Mouse (Mus musculus) olfactory bulb, adult 2 months (tissue): ENCODE measurements around the gene Rmi1. TPM values are rescaled to one million over a fixed set of nuclear protein-coding genes. Genes with fewer than 3 reads are reported as not detected.
"Not testable (repeated sequence)": the region's sequence is repeated elsewhere in the genome, so short reads cannot be mapped to it uniquely, and the experiment has no call there.

Experiments used
- H3K27ac ChIP-seq: fragments of 200-500 bp; 2 replicates; pipeline ENCODE4 v1.5.1; 2012; ENCODE audit warnings: low read depth, low read length; ENCODE audit not compliant: insufficient read depth
- H3K4me1 ChIP-seq: fragments of 200-500 bp; 2 replicates; pipeline ENCODE4 v1.6.1; 2012; ENCODE audit warnings: low read length; ENCODE audit not compliant: control insufficient read depth, insufficient read depth
- H3K4me3 ChIP-seq: fragments of 200-500 bp; 2 replicates; pipeline ENCODE4 v1.5.1; 2012; ENCODE audit warnings: mild to moderate bottlenecking, low read depth, low read length, moderate library complexity; ENCODE audit not compliant: insufficient read depth
- CTCF ChIP-seq: fragments of 200-500 bp; IDR thresholded peaks from 2 replicates; pipeline ENCODE4 v1.5.1; 2012; ENCODE audit warnings: low read depth, mild to moderate bottlenecking, low read length, moderate library complexity; ENCODE audit not compliant: insufficient read depth
- POLR2A ChIP-seq: fragments of 200-500 bp; IDR thresholded peaks from 2 replicates; pipeline ENCODE4 v1.6.1; 2012; ENCODE audit warnings: mild to moderate bottlenecking, low read depth, low read length, moderate library complexity; ENCODE audit not compliant: insufficient read depth
- WGBS: fragments of 180-500 bp; shearing (Covaris S2); methylation state at CpG from one replicate; pipeline ENCODE4 v1.1.7; 2018; 5-methylcytosine and 5-hydroxymethylcytosine counted together
- polyA plus RNA-seq: library from polyadenylated mRNA; stranded (reverse); fragments of >200 nt; gene quantifications from 2 replicates; pipeline ENCODE4 v1.2.4, GENCODE M21; 2012; ENCODE audit warnings: low replicate concordance; ENCODE audit not compliant: missing spikeins, insufficient read depth, insufficient read length

The Rmi1 gene
- polyA plus RNA-seq, 1 experiment, result not detected

- H3K27ac ChIP-seq, result no peak overlapping the region
- WGBS, result under 1% methylated on average over 11 of the region's 11 CpGs
- TF ChIP-seq CTCF, result no peak
- no peak for TF ChIP-seq POLR2A
- peak overlapping the region; percentile 30; the same call in 1 of the 2 replicates for H3K4me3 ChIP-seq
- peaks cover 5% of the 10 kb centered on the region; the same call in 1 of the 2 replicates for H3K4me1 ChIP-seq
Observed at GRCm38 (mm10) chr13:58400576-58400975, 1.5 kb upstream of the Rmi1 start.

- peaks cover 5% of the 10 kb centered on the region; the same call in 1 of the 2 replicates for H3K4me1 ChIP-seq
- H3K4me3 ChIP-seq, result peak overlapping the region; percentile 97
- H3K27ac ChIP-seq, result peak overlapping the region; percentile 100
- TF ChIP-seq CTCF, result no peak
- no peak for TF ChIP-seq POLR2A
- WGBS, result under 1% methylated on average over 77 of the region's 100 CpGs
Observed at GRCm38 (mm10) chr13:58401135-58402002, 679 bp upstream of the Rmi1 start.

- TF ChIP-seq POLR2A (no peak), CTCF (no peak)
- peak overlapping the region; percentile 88 for H3K27ac ChIP-seq
- peaks cover 3% of the 10 kb centered on the region; the same call in 1 of the 2 replicates for H3K4me1 ChIP-seq
- peak overlapping the region; percentile 97 for H3K4me3 ChIP-seq
- WGBS, result under 1% methylated on average over 36 of the region's 48 CpGs
Observed at GRCm38 (mm10) chr13:58402744-58403110, 679 bp downstream of the Rmi1 start.

GRCm38 (mm10) chr13:58403243-58403642 is 1.2 kb downstream of the Rmi1 start, which contains the start of gene Hnrnpk:
Hnrnpk (minus strand) TSS chr13:58403343.
- not testable (repeated sequence) for H3K4me1 ChIP-seq
- H3K27ac ChIP-seq, result peak within 1 kb of the TSS; percentile 100
- peak within 1 kb of the TSS; percentile 97 for H3K4me3 ChIP-seq
- 6% methylated on average over 17 of the region's 17 CpGs for WGBS

GRCm38 (mm10) chr13:58411073-58411472 is 9.0 kb downstream of the Rmi1 start:
- Histone ChIP-seq H3K4me3 (no peak overlapping the region), H3K27ac (no peak overlapping the region), H3K4me1 (no peaks in the 10 kb centered on the region)
- WGBS, result 95% methylated on average over 4 of the region's 4 CpGs
- no peak for TF ChIP-seq POLR2A
- TF ChIP-seq CTCF, result no peak

- TF ChIP-seq CTCF (no peak), POLR2A (no peak)
- no peaks in the 10 kb centered on the region for H3K4me1 ChIP-seq
- H3K27ac ChIP-seq, result no peak overlapping the region
- no peak overlapping the region for H3K4me3 ChIP-seq
- WGBS, result 75% methylated on average over 6 of the region's 6 CpGs
Observed at GRCm38 (mm10) chr13:58415374-58415773, 13.3 kb downstream of the Rmi1 start.

GRCm38 (mm10) chr13:58415838-58416237 is 13.8 kb downstream of the Rmi1 start:
- 77% methylated on average over 5 of the region's 5 CpGs for WGBS
- Histone ChIP-seq H3K27ac (no peak overlapping the region), H3K4me1 (no peaks in the 10 kb centered on the region), H3K4me3 (no peak overlapping the region)
- TF ChIP-seq POLR2A (no peak), CTCF (no peak)

- TF ChIP-seq CTCF, result no peak
- TF ChIP-seq POLR2A, result no peak
- 80% methylated on average over 4 of the region's 4 CpGs for WGBS
- H3K4me1 ChIP-seq, result no peaks in the 10 kb centered on the region
Observed at GRCm38 (mm10) chr13:58418656-58419055, 16.6 kb downstream of the Rmi1 start.

GRCm38 (mm10) chr13:58419266-58419665 is 17.2 kb downstream of the Rmi1 start:
- WGBS, result 100% methylated on average over 1 of the region's 1 CpGs
- Histone ChIP-seq H3K27ac (no peak overlapping the region), H3K4me3 (no peak overlapping the region), H3K4me1 (no peaks in the 10 kb centered on the region)
- no peak for TF ChIP-seq POLR2A
- no peak for TF ChIP-seq CTCF

More at GRCm38 (mm10) chr13:58418656-58419055, 16.6 kb downstream of the Rmi1 start:
- Histone ChIP-seq H3K4me3 (no peak overlapping the region), H3K27ac (no peak overlapping the region)
